Mouse (Mus musculus): ENCODE results near the gene Phlpp1. TPM values are rescaled to one million over a fixed set of nuclear protein-coding genes. Genes with fewer than 3 reads are reported as not detected.

Gene Phlpp1
- total and polyA plus RNA-seq, 2 experiments, result 8.3 to 8.7 TPM

- WGBS, result 69% methylated on average over 3 of the region's 3 CpGs
- Histone ChIP-seq H3K79me2 (ENCODE audit: control insufficient read depth, insufficient read depth, low read length) (peaks cover 44% of the 10 kb centered on the region), H3K4me3 (ENCODE audit: insufficient read depth, low read depth, low read length) (no peak overlapping the region), H3K27ac (replicated peaks; ENCODE audit: insufficient read depth, low read depth, low read length) (no peak overlapping the region), H3K36me3 (ENCODE audit: control insufficient read depth, insufficient read depth, low read length) (no peaks in the 10 kb centered on the region), H3K4me1 (ENCODE audit: control insufficient read depth, insufficient read depth, low read length) (peaks cover 22% of the 10 kb centered on the region), H3K27me3 (ENCODE audit: control insufficient read depth, insufficient read depth, low read length) (no peaks in the 10 kb centered on the region), H3K9ac (ENCODE audit: low read depth, low read length) (no peak overlapping the region)
- no peak for DNase-seq (ENCODE audit: extremely low read depth, low read depth, low spot score)
- no peak for TF ChIP-seq POLR2A (IDR thresholded peaks at IDR 0.05; ENCODE audit: extremely low read depth, insufficient read depth, low read length)
- no peak for TF ChIP-seq CTCF (IDR thresholded peaks at IDR 0.05; ENCODE audit: low read depth, low read length)
Measured at GRCm38 (mm10) chr1:106204350-106204749, 32.8 kb downstream of the Phlpp1 start.

- Histone ChIP-seq H3K27ac (replicated peaks; ENCODE audit: insufficient read depth, low read depth, low read length) (no peak overlapping the region), H3K36me3 (ENCODE audit: control insufficient read depth, insufficient read depth, low read length) (no peaks in the 10 kb centered on the region), H3K79me2 (ENCODE audit: control insufficient read depth, insufficient read depth, low read length) (peaks cover 45% of the 10 kb centered on the region; the same call in 1 of the 2 replicates), H3K4me3 (ENCODE audit: insufficient read depth, low read depth, low read length) (no peak overlapping the region), H3K4me1 (ENCODE audit: control insufficient read depth, insufficient read depth, low read length) (peaks cover 5% of the 10 kb centered on the region), H3K9ac (ENCODE audit: low read depth, low read length) (no peak overlapping the region), H3K27me3 (ENCODE audit: control insufficient read depth, insufficient read depth, low read length) (no peaks in the 10 kb centered on the region)
- WGBS, result 89% methylated on average over 5 of the region's 5 CpGs
- TF ChIP-seq CTCF (IDR thresholded peaks at IDR 0.05; ENCODE audit: low read depth, low read length) (no peak), POLR2A (IDR thresholded peaks at IDR 0.05; ENCODE audit: extremely low read depth, insufficient read depth, low read length) (no peak)
- DNase-seq (ENCODE audit: extremely low read depth, low read depth, low spot score), result no peak
Measured at GRCm38 (mm10) chr1:106208581-106208980, 37.0 kb downstream of the Phlpp1 start.

- 81% methylated on average over 3 of the region's 3 CpGs for WGBS
- Histone ChIP-seq H3K36me3 (ENCODE audit: control insufficient read depth, insufficient read depth, low read length) (no peaks in the 10 kb centered on the region), H3K4me3 (ENCODE audit: insufficient read depth, low read depth, low read length) (no peak overlapping the region), H3K4me1 (ENCODE audit: control insufficient read depth, insufficient read depth, low read length) (peaks cover 5% of the 10 kb centered on the region), H3K27ac (replicated peaks; ENCODE audit: insufficient read depth, low read depth, low read length) (no peak overlapping the region), H3K27me3 (ENCODE audit: control insufficient read depth, insufficient read depth, low read length) (no peaks in the 10 kb centered on the region), H3K79me2 (ENCODE audit: control insufficient read depth, insufficient read depth, low read length) (peaks cover 51% of the 10 kb centered on the region; the same call in 1 of the 2 replicates), H3K9ac (ENCODE audit: low read depth, low read length) (no peak overlapping the region)
- DNase-seq (ENCODE audit: extremely low read depth, low read depth, low spot score), result no peak
- TF ChIP-seq POLR2A (IDR thresholded peaks at IDR 0.05; ENCODE audit: extremely low read depth, insufficient read depth, low read length), result no peak
Measured at GRCm38 (mm10) chr1:106210461-106210860, 38.9 kb downstream of the Phlpp1 start.

GRCm38 (mm10) chr1:106211146-106211545 is 39.6 kb downstream of the Phlpp1 start:
- 90% methylated on average over 5 of the region's 5 CpGs for WGBS
- Histone ChIP-seq H3K27me3 (ENCODE audit: control insufficient read depth, insufficient read depth, low read length) (no peaks in the 10 kb centered on the region), H3K27ac (replicated peaks; ENCODE audit: insufficient read depth, low read depth, low read length) (no peak overlapping the region), H3K9ac (ENCODE audit: low read depth, low read length) (no peak overlapping the region), H3K36me3 (ENCODE audit: control insufficient read depth, insufficient read depth, low read length) (no peaks in the 10 kb centered on the region), H3K79me2 (ENCODE audit: control insufficient read depth, insufficient read depth, low read length) (peaks cover 53% of the 10 kb centered on the region; the same call in 1 of the 2 replicates), H3K4me3 (ENCODE audit: insufficient read depth, low read depth, low read length) (no peak overlapping the region), H3K4me1 (ENCODE audit: control insufficient read depth, insufficient read depth, low read length) (peaks cover 5% of the 10 kb centered on the region)
- DNase-seq (ENCODE audit: extremely low read depth, low read depth, low spot score), result no peak
- no peak for TF ChIP-seq POLR2A (IDR thresholded peaks at IDR 0.05; ENCODE audit: extremely low read depth, insufficient read depth, low read length)

- peaks cover 15% of the 10 kb centered on the region for H3K79me2 ChIP-seq (ENCODE audit: control insufficient read depth, insufficient read depth, low read length)
- no peak for DNase-seq (ENCODE audit: extremely low read depth, low read depth, low spot score)
- no peak overlapping the region for H3K9ac ChIP-seq (ENCODE audit: low read depth, low read length)
- H3K27me3 ChIP-seq (ENCODE audit: control insufficient read depth, insufficient read depth, low read length), result no peaks in the 10 kb centered on the region
- H3K4me3 ChIP-seq (ENCODE audit: insufficient read depth, low read depth, low read length), result no peak overlapping the region
- H3K27ac ChIP-seq (replicated peaks; ENCODE audit: insufficient read depth, low read depth, low read length), result no peak overlapping the region
- WGBS, result 81% methylated on average over 6 of the region's 6 CpGs
- H3K36me3 ChIP-seq (ENCODE audit: control insufficient read depth, insufficient read depth, low read length), result no peaks in the 10 kb centered on the region
- no peak for TF ChIP-seq POLR2A (IDR thresholded peaks at IDR 0.05; ENCODE audit: extremely low read depth, insufficient read depth, low read length)
- TF ChIP-seq CTCF (IDR thresholded peaks at IDR 0.05; ENCODE audit: low read depth, low read length), result no peak
- H3K4me1 ChIP-seq (ENCODE audit: control insufficient read depth, insufficient read depth, low read length), result no peaks in the 10 kb centered on the region
Measured at GRCm38 (mm10) chr1:106220431-106220830, 48.9 kb downstream of the Phlpp1 start.

- Histone ChIP-seq H3K4me3 (ENCODE audit: insufficient read depth, low read depth, low read length) (no peak overlapping the region), H3K79me2 (ENCODE audit: control insufficient read depth, insufficient read depth, low read length) (peaks cover 18% of the 10 kb centered on the region), H3K27me3 (ENCODE audit: control insufficient read depth, insufficient read depth, low read length) (no peaks in the 10 kb centered on the region), H3K27ac (replicated peaks; ENCODE audit: insufficient read depth, low read depth, low read length) (no peak overlapping the region), H3K36me3 (ENCODE audit: control insufficient read depth, insufficient read depth, low read length) (no peaks in the 10 kb centered on the region), H3K9ac (ENCODE audit: low read depth, low read length) (no peak overlapping the region), H3K4me1 (ENCODE audit: control insufficient read depth, insufficient read depth, low read length) (no peaks in the 10 kb centered on the region)
- 95% methylated on average over 1 of the region's 1 CpGs for WGBS
- DNase-seq (ENCODE audit: extremely low read depth, low read depth, low spot score), result no peak
- no peak for TF ChIP-seq CTCF (IDR thresholded peaks at IDR 0.05; ENCODE audit: low read depth, low read length)
- no peak for TF ChIP-seq POLR2A (IDR thresholded peaks at IDR 0.05; ENCODE audit: extremely low read depth, insufficient read depth, low read length)
Measured at GRCm38 (mm10) chr1:106221371-106221770, 49.8 kb downstream of the Phlpp1 start.

Measured in liver, adult 2 months (tissue).